Mouse (Mus musculus) layer of hippocampus, adult 9-10 months (tissue): Measurements from ENCODE around the gene Luc7l2.

ENCODE experiments used
- DNase-seq: peaks from one replicate; pipeline ENCODE4 v3.0.0; 2022; ENCODE audit warnings: low spot score

The Luc7l2 gene

DNA sequence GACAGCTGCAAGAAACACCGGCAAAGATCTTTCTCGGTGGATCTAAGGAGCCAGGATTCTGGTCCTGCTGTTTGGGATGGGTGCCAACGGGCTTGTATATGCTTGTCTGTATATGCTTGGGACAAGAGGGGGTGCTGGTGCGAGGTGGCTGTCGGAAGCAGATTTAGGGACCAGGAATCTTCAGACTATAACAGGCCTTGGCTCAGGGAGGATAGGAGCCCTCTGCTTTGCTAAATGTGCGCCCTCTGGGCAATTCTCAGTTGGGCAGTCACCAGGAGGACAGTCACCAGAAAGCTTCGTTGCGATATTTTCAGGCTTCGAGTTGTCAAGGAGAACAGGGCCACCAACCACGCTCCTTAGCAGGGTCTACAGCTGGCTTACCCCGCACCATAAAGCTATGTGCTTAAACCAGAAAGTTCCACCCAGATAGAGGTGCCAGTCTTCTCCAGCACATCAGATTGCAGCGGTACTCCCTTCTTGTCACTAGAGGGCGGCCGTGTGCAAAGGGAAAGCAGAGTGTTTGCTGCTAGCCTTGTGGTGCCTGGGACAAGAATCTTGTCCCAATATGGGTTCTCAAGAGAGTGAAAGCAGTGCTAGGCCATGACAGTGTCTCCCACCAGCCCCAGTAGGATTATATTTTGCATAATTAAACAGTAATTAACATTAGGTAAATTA, 99.3 kb downstream of the Luc7l2 start:
- DNase-seq: peak; percentile 42
